Mouse (Mus musculus): Measurements from ENCODE around the gene Pdgfb. TPM values are rescaled to one million over a fixed set of nuclear protein-coding genes. Genes with fewer than 3 reads are reported as not detected.

Gene Pdgfb
- total and polyA plus RNA-seq, 2 experiments from 2014 or later, result 9.5 to 31.0 TPM

- Histone ChIP-seq H3K27me3 (ENCODE audit: insufficient read depth, low read length) (no peaks in the 10 kb centered on the region), H3K27ac (no peak overlapping the region), H3K9me3 (ENCODE audit: low read length) (no peaks in the 10 kb centered on the region), H3K4me1 (ENCODE audit: insufficient read depth, low read length) (0 out of 2 replicates have a peak, but pooled peaks cover 3% of the 10 kb centered on the region), H3K9ac (replicated peaks; ENCODE audit: low read length) (no peak overlapping the region), H3K4me3 (ENCODE audit: low read length) (no peak overlapping the region), H3K36me3 (ENCODE audit: insufficient read depth, low read length) (no peaks in the 10 kb centered on the region), H3K4me2 (ENCODE audit: low read depth, low read length) (no peak overlapping the region)
- TF ChIP-seq CTCF (IDR thresholded peaks at IDR 0.05; ENCODE audit: low read depth), result no peak
- ATAC-seq (no peak), DNase-seq (ENCODE audit: low spot score) (no peak)
- WGBS, result 57% methylated on average over 5 of the region's 5 CpGs
These were observed 11.3 kb upstream of the Pdgfb start for GRCm38 (mm10) chr15:80026061-80026460.

GRCm38 (mm10) chr15:80025615-80026014, 10.8 kb upstream of the Pdgfb start:
- ATAC-seq, result no peak
- Histone ChIP-seq H3K9me3 (ENCODE audit: low read length) (no peaks in the 10 kb centered on the region), H3K4me3 (ENCODE audit: low read length) (no peak overlapping the region), H3K9ac (replicated peaks; ENCODE audit: low read length) (no peak overlapping the region), H3K36me3 (ENCODE audit: insufficient read depth, low read length) (no peaks in the 10 kb centered on the region), H3K27me3 (ENCODE audit: insufficient read depth, low read length) (no peaks in the 10 kb centered on the region), H3K27ac (no peak overlapping the region), H3K4me2 (ENCODE audit: low read depth, low read length) (no peak overlapping the region), H3K4me1 (ENCODE audit: insufficient read depth, low read length) (0 out of 2 replicates have a peak, but pooled peaks cover 3% of the 10 kb centered on the region)
- no peak for TF ChIP-seq CTCF (IDR thresholded peaks at IDR 0.05; ENCODE audit: low read depth)
- 41% methylated on average over 7 of the region's 7 CpGs for WGBS
- DNase-seq (ENCODE audit: low spot score), result no peak

- DNase-seq (ENCODE audit: low spot score) (peak; percentile 23), ATAC-seq (peak; percentile 61)
- Histone ChIP-seq H3K27ac (no peak overlapping the region), H3K9ac (replicated peaks; ENCODE audit: low read length) (no peak overlapping the region), H3K9me3 (ENCODE audit: low read length) (no peaks in the 10 kb centered on the region), H3K4me1 (ENCODE audit: insufficient read depth, low read length) (0 out of 2 replicates have a peak, but pooled peaks cover 3% of the 10 kb centered on the region), H3K36me3 (ENCODE audit: insufficient read depth, low read length) (no peaks in the 10 kb centered on the region), H3K4me2 (ENCODE audit: low read depth, low read length) (no peak overlapping the region), H3K27me3 (ENCODE audit: insufficient read depth, low read length) (no peaks in the 10 kb centered on the region), H3K4me3 (ENCODE audit: low read length) (no peak overlapping the region)
- WGBS, result 37% methylated on average over 11 of the region's 11 CpGs
- TF ChIP-seq CTCF (IDR thresholded peaks at IDR 0.05; ENCODE audit: low read depth), result no peak
These were observed 9.8 kb upstream of the Pdgfb start for GRCm38 (mm10) chr15:80024331-80025313.

- no peak for DNase-seq (ENCODE audit: low spot score)
- TF ChIP-seq CTCF (IDR thresholded peaks at IDR 0.05; ENCODE audit: low read depth), result no peak
- H3K27ac ChIP-seq, result no peak overlapping the region
- no peaks in the 10 kb centered on the region for H3K36me3 ChIP-seq (ENCODE audit: insufficient read depth, low read length)
- ATAC-seq, result no peak
- H3K4me1 ChIP-seq (ENCODE audit: insufficient read depth, low read length), result 0 out of 2 replicates have a peak, but pooled peaks cover 3% of the 10 kb centered on the region
- no peak overlapping the region for H3K4me3 ChIP-seq (ENCODE audit: low read length)
- no peak overlapping the region for H3K9ac ChIP-seq (replicated peaks; ENCODE audit: low read length)
- no peaks in the 10 kb centered on the region for H3K9me3 ChIP-seq (ENCODE audit: low read length)
- H3K4me2 ChIP-seq (ENCODE audit: low read depth, low read length), result no peak overlapping the region
- WGBS, result 59% methylated on average over 4 of the region's 4 CpGs
- H3K27me3 ChIP-seq (ENCODE audit: insufficient read depth, low read length), result no peaks in the 10 kb centered on the region
These were observed 5.7 kb upstream of the Pdgfb start for GRCm38 (mm10) chr15:80020516-80020915.

- Histone ChIP-seq H3K9me3 (ENCODE audit: low read length) (no peaks in the 10 kb centered on the region), H3K4me2 (ENCODE audit: low read depth, low read length) (no peak overlapping the region), H3K9ac (replicated peaks; ENCODE audit: low read length) (no peak overlapping the region), H3K27me3 (ENCODE audit: insufficient read depth, low read length) (no peaks in the 10 kb centered on the region), H3K36me3 (ENCODE audit: insufficient read depth, low read length) (no peaks in the 10 kb centered on the region), H3K4me3 (ENCODE audit: low read length) (no peak overlapping the region), H3K27ac (peak overlapping the region; percentile 4), H3K4me1 (ENCODE audit: insufficient read depth, low read length) (peaks cover 9% of the 10 kb centered on the region; the same call in 1 of the 2 replicates)
- no peak for TF ChIP-seq CTCF (IDR thresholded peaks at IDR 0.05; ENCODE audit: low read depth)
- 67% methylated on average over 4 of the region's 4 CpGs for WGBS
- DNase-seq (ENCODE audit: low spot score), result no peak
- ATAC-seq, result no peak
These were observed 4.8 kb upstream of the Pdgfb start for GRCm38 (mm10) chr15:80019625-80020024.

- no peak overlapping the region for H3K4me3 ChIP-seq (ENCODE audit: low read length)
- TF ChIP-seq CTCF (IDR thresholded peaks at IDR 0.05; ENCODE audit: low read depth), result no peak
- H3K4me2 ChIP-seq (ENCODE audit: low read depth, low read length), result no peak overlapping the region
- H3K27me3 ChIP-seq (ENCODE audit: insufficient read depth, low read length), result no peaks in the 10 kb centered on the region
- ATAC-seq (no peak), DNase-seq (ENCODE audit: low spot score) (no peak)
- H3K27ac ChIP-seq, result peak overlapping the region; percentile 4; the same call in 1 of the 2 replicates
- H3K4me1 ChIP-seq (ENCODE audit: insufficient read depth, low read length), result peaks cover 12% of the 10 kb centered on the region; the same call in 1 of the 2 replicates
- 75% methylated on average over 7 of the region's 7 CpGs for WGBS
- no peaks in the 10 kb centered on the region for H3K9me3 ChIP-seq (ENCODE audit: low read length)
- no peaks in the 10 kb centered on the region for H3K36me3 ChIP-seq (ENCODE audit: insufficient read depth, low read length)
- H3K9ac ChIP-seq (replicated peaks; ENCODE audit: low read length), result no peak overlapping the region
These were observed 4.4 kb upstream of the Pdgfb start for GRCm38 (mm10) chr15:80019220-80019619.
